Mouse (Mus musculus): Measurements from ENCODE around the gene Rai1.

The Rai1 gene

GRCm38 (mm10) chr11:60127863-60128512 lies 23.2 kb downstream of the Rai1 start:
- DNase-seq (ENCODE audit: low read depth, low spot score): no peak

- no peak for DNase-seq (ENCODE audit: low read depth, low spot score)
Observed at GRCm38 (mm10) chr11:60130516-60130915, 25.7 kb downstream of the Rai1 start.

GRCm38 (mm10) chr11:60132061-60132460 lies 27.2 kb downstream of the Rai1 start:
- no peak for DNase-seq (ENCODE audit: low read depth, low spot score)

GRCm38 (mm10) chr11:60136491-60136890 lies 31.7 kb downstream of the Rai1 start:
- DNase-seq (ENCODE audit: low read depth, low spot score): no peak

- no peak for DNase-seq (ENCODE audit: low read depth, low spot score)
Observed at GRCm38 (mm10) chr11:60137170-60137569, 32.4 kb downstream of the Rai1 start.

- no peak for DNase-seq (ENCODE audit: low read depth, low spot score)
Observed at GRCm38 (mm10) chr11:60139141-60139733, 34.4 kb downstream of the Rai1 start.

GRCm38 (mm10) chr11:60139734-60140371 lies 35.0 kb downstream of the Rai1 start:
- peak; percentile 61 for DNase-seq (ENCODE audit: low read depth, low spot score)

GRCm38 (mm10) chr11:60140586-60141284 lies 35.9 kb downstream of the Rai1 start:
- no peak for DNase-seq (ENCODE audit: low read depth, low spot score)

GRCm38 (mm10) chr11:60141285-60141608 lies 36.4 kb downstream of the Rai1 start:
- no peak for DNase-seq (ENCODE audit: low read depth, low spot score)

GRCm38 (mm10) chr11:60143086-60143485 lies 38.3 kb downstream of the Rai1 start:
- DNase-seq (ENCODE audit: low read depth, low spot score): no peak

GRCm38 (mm10) chr11:60146170-60146569 lies 41.4 kb downstream of the Rai1 start:
- DNase-seq (ENCODE audit: low read depth, low spot score): no peak

- no peak for DNase-seq (ENCODE audit: low read depth, low spot score)
Observed at GRCm38 (mm10) chr11:60148591-60148990, 43.8 kb downstream of the Rai1 start.

GRCm38 (mm10) chr11:60149086-60149485 lies 44.3 kb downstream of the Rai1 start:
- no peak for DNase-seq (ENCODE audit: low read depth, low spot score)

GRCm38 (mm10) chr11:60150677-60151076 lies 45.9 kb downstream of the Rai1 start:
- no peak for DNase-seq (ENCODE audit: low read depth, low spot score)

- no peak for DNase-seq (ENCODE audit: low read depth, low spot score)
Observed at GRCm38 (mm10) chr11:60152339-60152738, 47.5 kb downstream of the Rai1 start.

GRCm38 (mm10) chr11:60153936-60154335 lies 49.1 kb downstream of the Rai1 start:
- no peak for DNase-seq (ENCODE audit: low read depth, low spot score)

GRCm38 (mm10) chr11:60155690-60156089 lies 50.9 kb downstream of the Rai1 start:
- no peak for DNase-seq (ENCODE audit: low read depth, low spot score)

- DNase-seq (ENCODE audit: low read depth, low spot score): no peak
Observed at GRCm38 (mm10) chr11:60158271-60158670, 53.5 kb downstream of the Rai1 start.

- no peak for DNase-seq (ENCODE audit: low read depth, low spot score)
Observed at GRCm38 (mm10) chr11:60159955-60160354, 55.1 kb downstream of the Rai1 start.

- no peak for DNase-seq (ENCODE audit: low read depth, low spot score)
Observed at GRCm38 (mm10) chr11:60160454-60161114, 55.8 kb downstream of the Rai1 start.

GRCm38 (mm10) chr11:60161146-60161874 lies 56.5 kb downstream of the Rai1 start:
- DNase-seq (ENCODE audit: low read depth, low spot score): no peak

Data from brain, embryonic 18.5 days (tissue).